Mouse (Mus musculus) neural tube, embryonic 15.5 days (tissue): ENCODE measurements around the gene Cdk5rap2. TPM values are rescaled to one million over a fixed set of nuclear protein-coding genes. Genes with fewer than 3 reads are reported as not detected.

Source experiments
- ATAC-seq: fragments of 200-750 bp; cut with Nextera tagmentation; 2 replicates; pipeline ENCODE4 v1.8.0; 2017; ENCODE audit warnings: mild to moderate bottlenecking, moderate TSS enrichment, moderate library complexity; ENCODE audit not compliant: low FRiP score
- H3K27ac ChIP-seq: fragments of 300-500 bp; sonication (generic); replicated peaks from 2 replicates; pipeline ENCODE4 v1.5.1; 2015; ENCODE audit warnings: mild to moderate bottlenecking, inconsistent platforms
- H3K27me3 ChIP-seq: fragments of 300-500 bp; sonication (generic); replicated peaks from 2 replicates; pipeline ENCODE4 v1.6.1; 2015; ENCODE audit warnings: inconsistent platforms
- H3K36me3 ChIP-seq: fragments of 300-500 bp; sonication (generic); 2 replicates; pipeline ENCODE4 v1.6.1; 2015; ENCODE audit warnings: inconsistent platforms
- H3K4me1 ChIP-seq: fragments of 300-500 bp; sonication (generic); 2 replicates; pipeline ENCODE4 v1.6.1; 2015; ENCODE audit warnings: inconsistent platforms
- H3K4me2 ChIP-seq: fragments of 300-500 bp; sonication (generic); 2 replicates; pipeline ENCODE4 v1.6.1; 2015; ENCODE audit warnings: inconsistent platforms, mild to moderate bottlenecking, moderate library complexity
- H3K4me3 ChIP-seq: fragments of 300-500 bp; sonication (generic); replicated peaks from 2 replicates; pipeline ENCODE4 v1.5.1; 2015; ENCODE audit warnings: mild to moderate bottlenecking, inconsistent platforms
- H3K9ac ChIP-seq: fragments of 300-500 bp; sonication (generic); replicated peaks from 2 replicates; pipeline ENCODE4 v1.6.1; 2015; ENCODE audit warnings: mild to moderate bottlenecking, inconsistent platforms
- H3K9me3 ChIP-seq: fragments of 300-500 bp; sonication (generic); replicated peaks from 2 replicates; pipeline ENCODE4 v1.6.1; 2016; ENCODE audit warnings: inconsistent platforms
- WGBS: fragments of 180-500 bp; shearing (Covaris S2); methylation state at CpG from one replicate; pipeline ENCODE4 v1.1.7; 2015; ENCODE audit warnings: mixed read lengths; 5-methylcytosine and 5-hydroxymethylcytosine counted together
- polyA plus RNA-seq: library from polyadenylated mRNA; unstranded; fragments of >200 nt; fragmentation: Nextera tagmentation; extraction: Ambion mirVana; gene quantifications from 2 replicates; pipeline ENCODE4 v1.2.1, GENCODE M21; 2015

Gene Cdk5rap2
- 8.7 and 12.6 TPM in 2 replicates for polyA plus RNA-seq

DNA sequence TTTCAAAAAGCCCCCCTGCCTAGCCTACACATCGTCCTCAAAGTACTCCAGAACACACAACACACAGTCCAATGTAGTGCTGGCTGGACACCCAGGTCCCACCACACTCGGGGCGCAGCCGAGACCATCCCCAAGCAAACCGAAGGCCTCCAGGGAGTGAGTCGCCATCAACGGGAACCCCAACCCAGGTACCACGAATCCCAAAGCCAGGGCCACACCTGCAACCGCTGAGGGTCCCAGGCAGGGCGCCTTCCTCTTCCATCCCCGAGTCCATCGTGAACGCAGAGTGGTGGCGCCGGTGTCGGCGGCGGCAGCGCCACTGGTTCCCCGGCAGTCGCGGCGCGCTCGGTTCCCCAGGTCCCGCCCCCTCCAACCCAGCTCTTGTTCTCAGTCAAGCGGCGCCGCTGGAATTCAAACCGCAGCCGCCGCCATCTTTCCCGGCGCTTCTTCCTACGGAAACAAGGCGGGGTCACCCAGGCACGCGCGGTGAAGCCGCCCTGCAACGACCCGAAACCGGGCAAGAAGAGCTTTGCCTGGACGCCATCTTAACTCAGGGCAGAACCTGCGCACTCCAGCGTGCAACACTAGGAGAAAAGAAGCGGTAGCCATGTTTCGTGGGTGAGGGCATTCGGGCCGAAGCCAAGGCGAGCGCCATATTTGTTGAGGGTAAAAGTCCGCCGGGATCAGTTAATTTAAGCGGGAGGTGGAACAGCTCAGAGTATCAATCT, at the start of gene Cdk5rap2:
Gene Cdk5rap2 (minus strand): TSS at position 450 of the 728 bp plus-strand sequence.
- Histone ChIP-seq H3K4me1 (peaks cover 36% of the 10 kb centered on the region), H3K27ac (peak within 1 kb of the TSS; percentile 87), H3K36me3 (no peaks in the 10 kb centered on the region), H3K9me3 (no peaks in the 10 kb centered on the region), H3K9ac (peak within 1 kb of the TSS; percentile 83), H3K27me3 (no peaks in the 10 kb centered on the region), H3K4me3 (peak within 1 kb of the TSS; percentile 88), H3K4me2 (peak within 1 kb of the TSS; percentile 71)
- ATAC-seq: peak; percentile 97
- WGBS: 0% methylated on average over 55 of the region's 55 CpGs

DNA sequence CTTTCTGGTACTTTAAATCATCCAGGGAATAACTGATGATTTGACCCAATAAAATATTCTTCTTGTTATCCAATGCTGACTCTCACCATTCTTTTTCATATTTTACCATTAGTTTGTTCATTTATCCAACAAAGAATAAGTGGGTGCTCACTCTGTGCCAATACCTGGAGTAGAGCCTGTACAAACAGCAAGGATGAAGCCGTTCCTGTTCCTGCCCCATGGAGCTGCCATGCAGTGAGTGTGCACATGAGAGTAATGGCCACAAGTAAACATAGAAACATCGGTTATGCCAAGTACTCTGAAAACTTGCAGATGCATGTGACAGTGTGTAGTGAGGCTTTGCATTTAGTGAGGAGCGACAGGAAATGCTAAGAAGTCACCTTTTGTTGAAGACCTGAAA, 41.9 kb upstream of the Cdk5rap2 start:
- Histone ChIP-seq H3K4me3 (no peak overlapping the region), H3K27ac (0 out of 2 replicates have a peak overlapping the region, but pooled peaks have one; percentile 37), H3K4me1 (no peaks in the 10 kb centered on the region), H3K9me3 (no peaks in the 10 kb centered on the region), H3K36me3 (no peaks in the 10 kb centered on the region; the same call in 1 of the 2 replicates), H3K27me3 (no peaks in the 10 kb centered on the region), H3K9ac (no peak overlapping the region), H3K4me2 (no peak overlapping the region)
- 85% methylated on average over 3 of the region's 3 CpGs for WGBS
- no peak for ATAC-seq

DNA sequence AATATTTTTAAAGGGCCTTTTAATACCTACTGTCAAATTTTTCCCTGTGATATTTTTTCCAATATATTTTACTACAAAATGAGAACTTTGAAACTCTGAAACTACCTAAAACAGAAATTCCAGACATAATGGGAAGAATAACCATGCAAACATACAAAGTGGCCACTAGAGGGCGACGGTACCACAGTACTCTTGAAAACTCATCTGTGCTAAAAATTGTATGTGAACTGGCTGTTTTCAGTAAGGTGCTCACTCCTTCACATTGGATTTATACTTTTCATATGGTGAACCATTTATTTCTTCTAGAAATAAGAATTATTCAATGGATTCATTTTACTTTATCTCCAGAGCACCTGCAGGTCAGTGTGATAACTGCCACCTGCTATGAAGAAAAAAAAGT, 41.5 kb upstream of the Cdk5rap2 start:
- Histone ChIP-seq H3K4me2 (no peak overlapping the region), H3K9me3 (no peaks in the 10 kb centered on the region), H3K27me3 (no peaks in the 10 kb centered on the region), H3K9ac (no peak overlapping the region), H3K27ac (no peak overlapping the region), H3K4me1 (no peaks in the 10 kb centered on the region), H3K4me3 (no peak overlapping the region), H3K36me3 (no peaks in the 10 kb centered on the region; the same call in 1 of the 2 replicates)
- WGBS: 0% methylated on average over 2 of the region's 2 CpGs
- peak; percentile 56; the same call in 1 of the 2 replicates for ATAC-seq

DNA sequence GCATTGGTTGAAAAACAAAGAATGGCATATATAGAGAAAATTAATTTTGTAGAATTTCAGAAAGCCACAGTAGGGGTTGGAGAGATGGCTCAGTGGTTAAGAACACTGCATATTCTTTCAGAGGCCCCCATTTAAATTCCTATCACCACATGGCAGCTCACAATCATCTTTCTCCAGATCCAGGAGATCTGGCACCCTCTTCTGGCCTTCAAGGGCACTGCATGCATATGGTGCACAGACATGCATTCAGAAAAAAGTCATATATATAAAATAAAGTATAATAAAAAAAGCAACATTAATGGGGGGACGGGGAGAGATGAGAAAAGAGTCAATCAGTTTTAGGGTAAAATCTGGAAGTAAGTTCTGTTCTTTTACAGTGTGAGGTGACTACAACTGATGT, 39.4 kb upstream of the Cdk5rap2 start:
- 95% methylated on average over 1 of the region's 1 CpGs for WGBS
- H3K27me3 ChIP-seq: no peaks in the 10 kb centered on the region
- no peak overlapping the region for H3K4me3 ChIP-seq
- H3K4me1 ChIP-seq: no peaks in the 10 kb centered on the region
- no peak overlapping the region for H3K4me2 ChIP-seq
- H3K27ac ChIP-seq: no peak overlapping the region
- ATAC-seq: no peak
- no peak overlapping the region for H3K9ac ChIP-seq
- H3K36me3 ChIP-seq: no peaks in the 10 kb centered on the region; the same call in 1 of the 2 replicates
- H3K9me3 ChIP-seq: no peaks in the 10 kb centered on the region

DNA sequence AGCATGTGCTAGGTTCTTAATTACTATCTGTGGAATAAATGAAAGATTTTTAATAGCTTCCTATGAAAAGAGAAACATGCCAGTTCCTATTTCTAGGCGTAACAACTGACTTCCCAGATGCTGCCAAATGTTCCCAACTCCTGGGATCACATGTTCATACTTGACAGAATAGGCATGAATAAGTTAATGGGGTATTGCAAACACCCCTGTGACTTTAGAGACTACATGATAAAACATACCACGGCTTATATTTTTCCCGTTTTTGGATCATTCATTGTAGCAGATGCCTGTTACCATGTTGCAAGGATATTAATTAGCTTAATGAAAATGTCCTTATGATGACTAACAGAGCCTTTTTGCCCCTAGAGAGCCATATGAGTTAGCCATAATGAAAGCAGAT, 36.5 kb upstream of the Cdk5rap2 start:
- Histone ChIP-seq H3K9ac (no peak overlapping the region), H3K27ac (no peak overlapping the region), H3K4me1 (no peaks in the 10 kb centered on the region), H3K4me2 (no peak overlapping the region), H3K27me3 (no peaks in the 10 kb centered on the region), H3K9me3 (no peaks in the 10 kb centered on the region), H3K36me3 (no peaks in the 10 kb centered on the region; the same call in 1 of the 2 replicates), H3K4me3 (no peak overlapping the region)
- no peak for ATAC-seq
- 42% methylated on average over 3 of the region's 3 CpGs for WGBS

DNA sequence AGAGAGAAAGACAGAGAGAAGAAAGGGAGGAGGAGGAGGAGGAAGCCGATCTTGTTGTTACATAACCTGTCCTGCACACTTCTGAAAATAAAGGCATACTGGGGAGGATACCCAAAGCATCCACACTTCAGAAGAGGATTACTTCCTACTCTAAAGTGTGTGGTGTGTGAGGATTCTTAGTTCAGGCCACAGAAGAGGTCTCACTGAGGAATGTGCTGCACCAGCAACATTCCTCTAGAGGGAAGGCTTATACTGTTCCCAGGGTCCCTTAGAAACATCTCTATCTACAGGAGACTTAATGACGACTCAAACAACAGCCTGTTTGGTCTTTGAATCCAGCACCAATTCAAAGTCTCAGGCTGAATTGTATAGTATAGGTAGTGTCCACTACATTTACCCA, 10.0 kb upstream of the Cdk5rap2 start:
- WGBS: 48% methylated on average over 2 of the region's 2 CpGs
- no peak overlapping the region for H3K9ac ChIP-seq
- no peak overlapping the region for H3K4me3 ChIP-seq
- no peaks in the 10 kb centered on the region for H3K4me1 ChIP-seq
- ATAC-seq: no peak
- no peaks in the 10 kb centered on the region for H3K27me3 ChIP-seq
- H3K27ac ChIP-seq: no peak overlapping the region
- no peak overlapping the region for H3K4me2 ChIP-seq
- H3K36me3 ChIP-seq: no peaks in the 10 kb centered on the region
- H3K9me3 ChIP-seq: no peaks in the 10 kb centered on the region

DNA sequence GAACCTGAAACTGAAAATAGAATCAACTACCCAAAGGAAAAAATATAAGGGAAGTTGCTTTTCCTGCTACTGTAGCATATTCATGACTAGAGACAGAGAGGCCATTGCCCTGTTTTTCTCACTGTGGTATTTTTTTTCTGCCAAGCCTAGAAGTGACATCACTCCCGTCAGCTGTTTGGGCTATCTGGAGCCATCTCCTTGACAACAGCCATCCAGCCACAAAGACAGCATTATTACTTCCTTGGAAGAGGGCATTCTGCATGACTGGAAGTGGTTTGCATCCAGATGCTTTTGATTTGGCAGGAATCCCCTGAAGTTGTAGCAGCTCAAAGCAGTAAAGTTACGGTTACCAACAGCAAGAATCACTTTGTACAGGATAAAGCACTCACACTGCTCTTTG, 1.9 kb upstream of the Cdk5rap2 start:
- WGBS: 16% methylated on average over 2 of the region's 2 CpGs
- H3K36me3 ChIP-seq: no peaks in the 10 kb centered on the region
- no peak overlapping the region for H3K4me3 ChIP-seq
- peak overlapping the region; percentile 66 for H3K27ac ChIP-seq
- ATAC-seq: peak; percentile 7; the same call in 1 of the 2 replicates
- no peaks in the 10 kb centered on the region for H3K9me3 ChIP-seq
- H3K4me1 ChIP-seq: peaks cover 29% of the 10 kb centered on the region
- no peak overlapping the region for H3K9ac ChIP-seq
- H3K27me3 ChIP-seq: no peaks in the 10 kb centered on the region
- H3K4me2 ChIP-seq: no peak overlapping the region

DNA sequence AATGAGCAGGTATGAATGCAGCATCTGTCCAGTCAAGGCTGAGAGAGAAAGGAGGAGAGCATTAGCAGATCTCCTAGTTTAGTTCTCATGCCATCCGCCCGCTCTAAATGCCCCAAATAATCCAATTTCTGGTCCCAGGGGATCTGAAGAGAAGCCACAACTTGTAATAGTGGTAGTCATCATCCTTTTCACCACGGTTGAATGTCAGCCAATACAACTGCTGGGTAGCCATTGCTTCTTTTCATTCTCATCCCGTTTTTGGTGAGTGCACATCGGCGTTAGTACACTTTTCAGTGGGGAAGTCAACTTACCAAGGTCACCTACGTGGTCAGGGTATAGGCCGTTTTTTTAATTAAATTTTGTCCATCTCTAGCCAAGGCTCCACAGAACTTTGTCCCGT, 787 bp downstream of the Cdk5rap2 start:
- Histone ChIP-seq H3K4me2 (peak overlapping the region; percentile 71), H3K9ac (peak overlapping the region; percentile 83), H3K4me1 (peaks cover 36% of the 10 kb centered on the region), H3K9me3 (no peaks in the 10 kb centered on the region), H3K4me3 (peak overlapping the region; percentile 88), H3K36me3 (no peaks in the 10 kb centered on the region), H3K27ac (peak overlapping the region; percentile 87; the same call in 1 of the 2 replicates), H3K27me3 (no peaks in the 10 kb centered on the region)
- 26% methylated on average over 9 of the region's 9 CpGs for WGBS
- ATAC-seq: no peak; the same call in 1 of the 2 replicates

DNA sequence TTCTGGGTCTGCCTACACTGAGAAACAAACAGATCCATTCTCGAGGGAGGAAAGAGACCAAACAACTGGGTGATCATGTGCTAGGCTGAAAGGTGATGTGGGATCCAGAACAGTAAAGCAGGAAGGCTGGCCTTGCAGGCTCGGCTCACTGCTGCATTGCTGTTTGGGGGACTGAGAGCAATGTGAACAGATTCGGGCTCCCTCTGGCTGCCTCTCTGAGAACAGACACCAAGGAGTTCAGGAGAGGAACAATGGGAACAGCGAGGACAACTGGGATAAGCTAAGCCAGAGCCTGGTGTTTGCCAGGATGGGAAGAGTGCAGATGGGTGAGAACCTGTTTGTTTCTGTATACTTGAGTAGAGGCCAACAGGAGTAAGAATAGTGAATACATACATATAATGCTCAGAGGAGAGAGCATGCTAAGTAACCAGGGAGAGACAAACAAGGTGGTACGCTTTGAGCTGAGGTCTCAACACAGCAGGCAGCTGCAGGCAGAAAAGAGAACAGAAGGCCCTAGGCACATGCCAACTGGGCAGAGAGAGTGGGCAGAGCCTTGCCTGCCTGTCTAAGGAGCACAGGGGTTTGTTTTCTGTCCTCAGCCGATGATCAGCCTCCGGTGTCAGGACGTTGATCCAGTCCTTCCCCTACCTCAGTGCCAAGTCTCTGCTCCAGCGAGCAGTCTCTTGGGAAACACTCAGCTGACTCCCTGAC, 8.0 kb downstream of the Cdk5rap2 start:
- Histone ChIP-seq H3K9me3 (no peaks in the 10 kb centered on the region), H3K4me3 (no peak overlapping the region)

DNA sequence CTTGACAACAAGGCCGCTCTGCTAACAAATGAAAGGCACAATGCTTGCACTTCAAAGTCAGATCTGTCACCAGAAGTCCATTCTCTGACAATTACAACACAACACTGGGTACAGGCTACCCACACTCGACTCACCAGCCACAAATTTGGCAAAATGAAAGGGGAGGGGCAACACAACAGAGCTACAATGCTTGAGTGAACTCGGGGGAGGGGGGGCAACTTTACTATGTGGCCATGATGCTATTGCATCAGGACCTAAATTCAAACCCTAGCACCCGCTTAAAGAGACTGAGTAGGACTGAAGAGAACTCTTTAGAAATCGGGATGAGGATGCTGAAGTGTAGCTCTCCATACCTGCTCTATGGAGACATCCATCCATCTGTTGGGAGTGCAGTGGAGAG, 10.8 kb downstream of the Cdk5rap2 start:
- no peak for ATAC-seq

More for the DNA sequence above, 8.0 kb downstream of the Cdk5rap2 start:
- no peak overlapping the region for H3K4me2 ChIP-seq
- peak; percentile 80 for ATAC-seq
- H3K27me3 ChIP-seq: no peaks in the 10 kb centered on the region
- H3K9ac ChIP-seq: no peak overlapping the region; the same call in 1 of the 2 replicates
- peaks cover 35% of the 10 kb centered on the region for H3K4me1 ChIP-seq
- H3K27ac ChIP-seq: peak overlapping the region; percentile 61
- WGBS: 52% methylated on average over 9 of the region's 9 CpGs
- 0 out of 2 replicates have a peak, but pooled peaks cover 3% of the 10 kb centered on the region for H3K36me3 ChIP-seq

DNA sequence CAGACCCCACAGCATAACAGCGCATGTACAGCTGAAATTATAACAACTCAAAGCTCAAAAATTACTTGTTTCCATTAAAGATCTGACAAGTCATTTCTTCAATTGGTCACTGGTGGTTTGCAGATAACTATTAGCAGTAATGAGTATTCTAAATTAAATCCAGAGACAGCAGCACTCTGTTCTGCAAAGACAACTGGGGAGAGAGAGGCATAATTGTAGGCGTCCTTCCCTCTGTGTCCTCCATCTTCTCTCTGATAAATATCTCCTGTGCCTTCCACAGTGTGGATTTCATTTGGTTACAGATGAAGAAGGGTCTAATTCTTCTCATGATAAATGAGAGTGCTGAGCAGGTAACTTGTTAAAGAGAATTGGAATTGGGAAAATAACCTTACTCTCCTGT, 11.2 kb downstream of the Cdk5rap2 start:
- ATAC-seq: peak; percentile 61
- Histone ChIP-seq H3K4me1 (peaks cover 34% of the 10 kb centered on the region), H3K4me2 (no peak overlapping the region), H3K36me3 (0 out of 2 replicates have a peak, but pooled peaks cover 3% of the 10 kb centered on the region), H3K4me3 (no peak overlapping the region), H3K27me3 (no peaks in the 10 kb centered on the region), H3K9me3 (no peaks in the 10 kb centered on the region), H3K9ac (no peak overlapping the region), H3K27ac (peak overlapping the region; percentile 73)
- 61% methylated on average over 2 of the region's 2 CpGs for WGBS

More for the DNA sequence above, 10.8 kb downstream of the Cdk5rap2 start:
- Histone ChIP-seq H3K36me3 (0 out of 2 replicates have a peak, but pooled peaks cover 3% of the 10 kb centered on the region), H3K27me3 (no peaks in the 10 kb centered on the region), H3K9me3 (no peaks in the 10 kb centered on the region), H3K9ac (no peak overlapping the region), H3K4me1 (peaks cover 34% of the 10 kb centered on the region), H3K4me3 (no peak overlapping the region), H3K27ac (peak overlapping the region; percentile 73), H3K4me2 (no peak overlapping the region)
- WGBS: 80% methylated on average over 5 of the region's 5 CpGs
